Mouse (Mus musculus) embryonic facial prominence, embryonic 14.5 days (tissue): Measurements from ENCODE around the gene Catspere2. TPM values are rescaled to one million over a fixed set of nuclear protein-coding genes. Genes with fewer than 3 reads are reported as not detected.
"Not testable (repeated sequence)": the region's sequence is repeated elsewhere in the genome, so short reads cannot be mapped to it uniquely, and the experiment has no call there.

Experiments
- ATAC-seq: fragments of 200-750 bp; cut with Nextera tagmentation; 2 replicates; pipeline ENCODE4 v1.8.0; 2017; ENCODE audit warnings: low read depth, moderate number of reproducible peaks, moderate TSS enrichment
- DNase-seq: peaks from one replicate; pipeline ENCODE4 v3.0.0-alpha.2; 2015; ENCODE audit warnings: low spot score
- H3K27ac ChIP-seq: fragments of 300-500 bp; sonication (generic); replicated peaks from 2 replicates; pipeline ENCODE4 v1.5.1; 2014; ENCODE audit warnings: low read depth, mild to moderate bottlenecking, low read length, moderate library complexity
- H3K27me3 ChIP-seq: fragments of 300-500 bp; sonication (generic); replicated peaks from 2 replicates; pipeline ENCODE4 v1.6.1; 2014; ENCODE audit warnings: low read length; ENCODE audit not compliant: control insufficient read depth, insufficient read depth
- H3K36me3 ChIP-seq: fragments of 300-500 bp; sonication (generic); 2 replicates; pipeline ENCODE4 v1.6.1; 2014; ENCODE audit warnings: low read length, mixed read lengths; ENCODE audit not compliant: control insufficient read depth, insufficient read depth
- H3K4me1 ChIP-seq: fragments of 300-500 bp; sonication (generic); 2 replicates; pipeline ENCODE4 v1.6.1; 2014; ENCODE audit warnings: antibody characterized with exemption, low read length; ENCODE audit not compliant: control insufficient read depth, insufficient read depth
- H3K4me2 ChIP-seq: fragments of 300-500 bp; sonication (generic); 2 replicates; pipeline ENCODE4 v1.6.1; 2014; ENCODE audit warnings: low read depth, mild to moderate bottlenecking, low read length, moderate library complexity, mixed read lengths
- H3K4me3 ChIP-seq: fragments of 300-500 bp; sonication (generic); 2 replicates; pipeline ENCODE4 v1.5.1; 2014; ENCODE audit warnings: low read depth, mild to moderate bottlenecking, low read length
- H3K9ac ChIP-seq: fragments of 300-500 bp; sonication (generic); 2 replicates; pipeline ENCODE4 v1.6.1; 2014; ENCODE audit warnings: low read depth, mild to moderate bottlenecking, low read length, moderate library complexity, mixed read lengths
- H3K9me3 ChIP-seq: fragments of 300-500 bp; sonication (generic); 2 replicates; pipeline ENCODE4 v1.6.1; 2016; ENCODE audit warnings: low read length; ENCODE audit not compliant: control insufficient read depth
- WGBS: fragments of 180-500 bp; shearing (Covaris S2); extraction: QIAGEN DNeasy Blood & Tissue Kit; methylation state at CpG from one replicate; pipeline ENCODE4 v1.1.7; 2014; 5-methylcytosine and 5-hydroxymethylcytosine counted together
- polyA plus RNA-seq: library from polyadenylated mRNA; unstranded; fragments of >200 nt; fragmentation: Nextera tagmentation; extraction: Ambion mirVana; gene quantifications from 2 replicates; pipeline ENCODE4 v1.2.1, GENCODE M21; 2014

Catspere2 gene
- 0.31 and 0.47 TPM in 2 replicates for polyA plus RNA-seq

DNA sequence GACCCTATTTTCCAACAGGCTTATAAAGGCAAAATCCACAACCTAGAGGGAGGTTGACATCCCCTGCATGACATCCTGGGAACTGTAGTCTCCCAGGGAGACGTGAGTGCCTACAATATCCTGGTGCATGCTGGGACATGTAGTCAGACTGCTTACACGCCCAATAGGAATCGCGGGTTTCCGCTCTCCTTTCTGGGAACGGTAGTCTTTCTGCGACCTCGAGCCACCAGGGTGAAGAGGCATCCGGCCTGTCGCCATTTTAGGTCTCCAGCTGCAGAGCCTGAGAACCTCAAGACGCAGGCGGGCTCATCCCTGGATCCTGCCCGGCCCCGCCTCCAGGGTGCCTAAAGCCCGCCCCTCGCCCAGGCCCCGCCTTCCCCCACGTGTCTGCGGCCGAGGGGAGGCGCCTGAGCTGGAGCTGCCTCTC lies at the start of gene Catspere2:
Gene Catspere2 (plus strand): TSS at position 400 of the 427 bp plus-strand sequence.
- H3K4me1 ChIP-seq, H3K27ac ChIP-seq, H3K9me3 ChIP-seq, H3K36me3 ChIP-seq, H3K27me3 ChIP-seq: not testable (repeated sequence)
- Histone ChIP-seq H3K4me2 (peak within 1 kb of the TSS; percentile 53), H3K4me3 (peak within 1 kb of the TSS; percentile 59), H3K9ac (peak within 1 kb of the TSS; percentile 54)
- ATAC-seq (peak; percentile 99), DNase-seq (peak; percentile 98)
- 0% methylated on average over 16 of the region's 21 CpGs for WGBS

GRCm38 (mm10) chr1:177940422-177940977 lies 42.7 kb upstream of the Catspere2 start:
- H3K27me3 ChIP-seq, H3K27ac ChIP-seq, H3K4me3 ChIP-seq, H3K4me1 ChIP-seq, H3K36me3 ChIP-seq, DNase-seq, H3K9ac ChIP-seq, H3K4me2 ChIP-seq, H3K9me3 ChIP-seq: not testable (repeated sequence)
- 9% methylated on average over 3 of the region's 4 CpGs for WGBS
- ATAC-seq = 0 out of 2 replicates have a peak, but pooled peaks have one; percentile 22

DNA sequence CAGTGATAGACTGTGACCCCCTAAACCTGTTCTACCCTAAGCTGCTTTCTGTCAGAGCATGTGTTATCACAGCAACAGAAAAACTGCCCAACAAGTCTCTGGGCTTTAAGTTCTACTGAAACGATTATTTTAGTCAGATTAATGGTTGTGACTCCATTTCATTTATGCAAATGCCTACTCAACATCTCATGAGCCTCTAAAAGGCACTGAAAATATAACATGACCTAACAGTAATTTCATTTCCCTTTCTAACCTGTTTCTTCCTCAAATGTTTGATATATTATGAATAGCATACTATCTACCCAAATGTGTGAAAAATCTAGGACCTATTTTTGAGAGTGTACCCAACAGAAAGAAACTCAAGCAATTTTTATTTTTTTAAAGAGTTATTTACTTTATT lies 1.9 kb upstream of the Catspere2 start:
- no peak for DNase-seq
- no peaks in the 10 kb centered on the region for H3K27me3 ChIP-seq
- H3K4me1 ChIP-seq = no peaks in the 10 kb centered on the region
- no peak overlapping the region for H3K4me3 ChIP-seq
- H3K27ac ChIP-seq = no peak overlapping the region
- no peak for ATAC-seq
- H3K9me3 ChIP-seq = no peaks in the 10 kb centered on the region
- 94% methylated on average over 1 of the region's 1 CpGs for WGBS
- no peak overlapping the region for H3K9ac ChIP-seq
- H3K4me2 ChIP-seq = no peak overlapping the region
- no peaks in the 10 kb centered on the region for H3K36me3 ChIP-seq

GRCm38 (mm10) chr1:177983582-177983981 lies 359 bp downstream of the Catspere2 start:
- Histone ChIP-seq H3K4me2 (peak overlapping the region; percentile 53), H3K9ac (peak overlapping the region; percentile 54), H3K4me3 (peak overlapping the region; percentile 59)
- DNase-seq, H3K9me3 ChIP-seq, H3K4me1 ChIP-seq, H3K27me3 ChIP-seq, H3K27ac ChIP-seq, H3K36me3 ChIP-seq: not testable (repeated sequence)
- 0% methylated on average over 2 of the region's 41 CpGs for WGBS
- peak; percentile 38; the same call in 1 of the 2 replicates for ATAC-seq

DNA sequence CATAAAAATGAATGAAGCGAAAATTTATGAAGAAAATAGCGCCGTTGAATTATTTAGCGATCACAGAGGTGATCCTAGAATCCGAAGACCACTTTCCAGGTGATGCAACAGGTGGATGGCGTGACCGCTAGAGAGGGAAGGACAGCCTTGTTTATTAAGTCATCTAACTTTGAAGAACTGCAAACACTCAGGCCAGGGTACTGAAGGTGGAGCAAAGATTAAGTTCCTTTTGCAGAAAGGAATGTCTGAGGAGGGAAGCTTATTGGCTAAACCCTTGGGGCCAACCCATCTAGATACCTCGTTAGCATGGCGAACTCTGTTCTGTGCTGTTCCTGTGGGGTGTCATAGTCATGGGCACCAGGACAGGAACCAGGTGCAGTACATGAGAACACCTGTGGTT lies 983 bp downstream of the Catspere2 start:
- ATAC-seq (no peak), DNase-seq (no peak)
- no peaks in the 10 kb centered on the region for H3K27me3 ChIP-seq
- H3K4me3 ChIP-seq = peak overlapping the region; percentile 20
- WGBS = 60% methylated on average over 9 of the region's 9 CpGs
- H3K9ac ChIP-seq = no peak overlapping the region
- H3K9me3 ChIP-seq = no peaks in the 10 kb centered on the region
- no peak overlapping the region for H3K27ac ChIP-seq
- peak overlapping the region; percentile 41 for H3K4me2 ChIP-seq
- no peaks in the 10 kb centered on the region for H3K4me1 ChIP-seq
- no peaks in the 10 kb centered on the region for H3K36me3 ChIP-seq

GRCm38 (mm10) chr1:177987476-177987875 lies 4.3 kb downstream of the Catspere2 start:
- H3K9me3 ChIP-seq, H3K36me3 ChIP-seq, DNase-seq, H3K4me2 ChIP-seq, H3K9ac ChIP-seq, ATAC-seq, H3K27me3 ChIP-seq, H3K4me1 ChIP-seq, H3K27ac ChIP-seq, H3K4me3 ChIP-seq: not testable (repeated sequence)
- 87% methylated on average over 1 of the region's 1 CpGs for WGBS

- DNase-seq, H3K4me2 ChIP-seq: not testable (repeated sequence)
- WGBS = 60% methylated on average over 4 of the region's 4 CpGs
Measured at GRCm38 (mm10) chr1:178072798-178073197, 89.6 kb downstream of the Catspere2 start.

DNA sequence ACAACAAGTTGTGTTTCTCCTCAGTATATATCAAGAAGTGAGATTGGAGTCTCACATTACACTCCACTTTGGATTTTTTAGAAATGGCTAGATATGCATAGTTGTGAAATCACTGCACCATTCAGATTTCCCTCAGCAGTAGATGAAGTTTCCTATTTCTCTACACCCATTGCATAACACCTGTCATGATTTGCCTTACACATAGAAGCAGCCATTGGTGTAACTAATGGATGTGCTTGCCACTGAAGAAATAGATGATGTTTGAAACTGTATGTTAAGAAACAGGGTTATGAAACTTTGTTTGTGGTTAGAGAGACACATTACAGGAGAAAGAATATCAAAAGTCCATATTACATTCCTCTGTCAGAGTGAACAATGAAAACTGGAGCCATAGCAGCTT lies 114.6 kb downstream of the Catspere2 start:
- H3K4me3 ChIP-seq, ATAC-seq, H3K27ac ChIP-seq, H3K4me1 ChIP-seq, DNase-seq, H3K4me2 ChIP-seq, H3K36me3 ChIP-seq, H3K9ac ChIP-seq, H3K9me3 ChIP-seq, H3K27me3 ChIP-seq: not testable (repeated sequence)

More at GRCm38 (mm10) chr1:178072798-178073197, 89.6 kb downstream of the Catspere2 start:
- H3K9ac ChIP-seq, H3K9me3 ChIP-seq, ATAC-seq, H3K36me3 ChIP-seq, H3K27me3 ChIP-seq, H3K4me1 ChIP-seq, H3K27ac ChIP-seq, H3K4me3 ChIP-seq: not testable (repeated sequence)

DNA sequence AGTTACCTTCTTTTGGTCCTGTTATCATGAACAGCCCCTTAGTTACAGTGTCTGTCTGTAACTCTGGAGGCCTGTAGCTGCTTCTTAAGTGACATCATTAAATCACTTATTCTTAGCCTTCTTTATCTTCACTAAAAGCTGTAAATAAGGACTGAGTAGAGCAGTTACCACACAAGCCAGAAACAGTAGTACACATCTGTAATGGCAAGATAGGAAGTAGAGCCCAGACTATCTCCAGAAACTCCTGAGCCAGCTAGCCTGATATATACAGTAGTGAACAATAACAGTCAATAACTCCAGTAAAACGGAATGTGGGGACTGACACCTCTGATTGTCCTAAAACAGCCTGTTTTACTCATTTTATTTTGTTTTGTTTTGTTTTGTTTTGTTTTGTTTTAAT lies 125.3 kb downstream of the Catspere2 start:
- H3K4me3 ChIP-seq, H3K27me3 ChIP-seq, H3K4me1 ChIP-seq, DNase-seq, H3K36me3 ChIP-seq, H3K27ac ChIP-seq, H3K9me3 ChIP-seq, H3K4me2 ChIP-seq, ATAC-seq, H3K9ac ChIP-seq: not testable (repeated sequence)
- WGBS = 83% methylated on average over 1 of the region's 1 CpGs
